Mouse (Mus musculus): ENCODE data around the gene Tbc1d14. TPM values are rescaled to one million over a fixed set of nuclear protein-coding genes. Genes with fewer than 3 reads are reported as not detected.

The Tbc1d14 gene
- total and polyA plus RNA-seq, 2 experiments, result 5.4 to 8.4 TPM

DNA sequence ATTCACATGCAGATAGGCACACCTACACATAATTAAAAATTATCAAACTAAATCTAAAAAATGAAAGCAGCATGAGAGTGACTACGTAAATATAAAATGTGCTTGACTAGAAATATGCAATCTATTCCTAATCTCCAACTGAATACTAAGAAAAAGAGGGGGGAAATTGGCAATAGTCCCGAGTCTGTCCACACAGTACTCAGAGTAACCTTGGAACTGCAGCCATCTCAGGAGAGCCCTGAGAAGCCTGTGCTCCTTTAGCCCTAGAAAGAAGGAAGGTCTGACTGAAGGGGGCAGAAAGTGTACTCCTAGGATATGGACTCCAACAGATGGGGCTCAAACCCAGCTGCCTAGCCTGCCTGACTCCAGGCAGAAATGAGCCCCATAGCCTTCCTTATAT lies 34.5 kb downstream of the Tbc1d14 start:
- Histone ChIP-seq H3K36me3 (ENCODE audit: control insufficient read depth, insufficient read depth, low read length) (no peaks in the 10 kb centered on the region), H3K27me3 (ENCODE audit: control insufficient read depth, insufficient read depth, low read length) (no peaks in the 10 kb centered on the region), H3K27ac (replicated peaks; ENCODE audit: insufficient read depth, low read depth, low read length) (peak overlapping the region; percentile 44), H3K79me2 (ENCODE audit: control insufficient read depth, insufficient read depth, low read length) (peaks cover 18% of the 10 kb centered on the region; the same call in 1 of the 2 replicates), H3K4me3 (ENCODE audit: insufficient read depth, low read depth, low read length) (no peak overlapping the region), H3K4me1 (ENCODE audit: control insufficient read depth, insufficient read depth, low read length) (peaks cover 25% of the 10 kb centered on the region), H3K9ac (ENCODE audit: low read depth, low read length) (no peak overlapping the region)
- 27% methylated on average over 2 of the region's 2 CpGs for WGBS
- no peak for DNase-seq (ENCODE audit: extremely low read depth, low read depth, low spot score)
- TF ChIP-seq POLR2A (IDR thresholded peaks at IDR 0.05; ENCODE audit: extremely low read depth, insufficient read depth, low read length) (no peak), CTCF (IDR thresholded peaks at IDR 0.05; ENCODE audit: low read depth, low read length) (no peak)

DNA sequence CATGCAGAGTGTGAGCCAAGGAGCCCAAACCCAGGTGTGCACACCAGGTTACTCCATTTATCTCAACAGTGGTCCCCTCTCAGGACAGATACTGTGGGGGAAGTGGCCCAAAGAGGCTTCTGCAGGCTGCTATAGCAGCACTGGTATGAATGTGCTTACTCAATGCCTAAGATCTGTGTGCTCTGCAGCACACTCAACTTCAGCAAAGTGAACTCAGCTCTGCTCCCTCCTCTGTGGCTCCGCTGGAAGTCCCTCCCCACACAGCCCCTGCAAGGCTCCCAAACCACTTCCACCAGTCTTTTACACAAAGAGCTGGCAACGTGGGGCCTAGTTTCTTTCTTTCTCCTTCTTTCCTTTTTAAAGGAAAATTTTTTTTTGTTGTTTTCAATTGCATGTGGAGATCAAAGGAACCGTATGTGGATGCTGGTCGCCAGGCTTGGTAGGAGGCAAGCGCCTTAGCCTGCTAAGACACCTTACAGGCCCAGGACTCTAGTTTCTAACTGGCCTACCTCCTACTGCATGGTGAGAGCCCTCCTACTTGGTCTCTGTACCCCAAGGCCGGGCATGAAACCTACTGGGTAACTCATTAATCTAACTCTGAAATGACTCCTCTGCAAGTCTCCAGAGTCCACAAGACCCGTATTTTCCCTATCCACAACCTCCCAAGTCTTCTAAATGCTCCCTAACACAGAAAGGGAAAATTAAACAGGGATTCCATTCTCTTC lies 35.3 kb downstream of the Tbc1d14 start:
- H3K4me3 ChIP-seq (ENCODE audit: insufficient read depth, low read depth, low read length), result no peak overlapping the region
- H3K36me3 ChIP-seq (ENCODE audit: control insufficient read depth, insufficient read depth, low read length), result no peaks in the 10 kb centered on the region
- DNase-seq (ENCODE audit: extremely low read depth, low read depth, low spot score), result peak; percentile 91
- WGBS, result 28% methylated on average over 7 of the region's 7 CpGs
- peak overlapping the region; percentile 87 for H3K27ac ChIP-seq (replicated peaks; ENCODE audit: insufficient read depth, low read depth, low read length)
- H3K79me2 ChIP-seq (ENCODE audit: control insufficient read depth, insufficient read depth, low read length), result peaks cover 21% of the 10 kb centered on the region; the same call in 1 of the 2 replicates
- no peak for TF ChIP-seq CTCF (IDR thresholded peaks at IDR 0.05; ENCODE audit: low read depth, low read length)
- 0 out of 2 replicates have a peak, but pooled peaks have one; percentile 17 for TF ChIP-seq POLR2A (IDR thresholded peaks at IDR 0.05; ENCODE audit: extremely low read depth, insufficient read depth, low read length)
- H3K27me3 ChIP-seq (ENCODE audit: control insufficient read depth, insufficient read depth, low read length), result no peaks in the 10 kb centered on the region
- H3K4me1 ChIP-seq (ENCODE audit: control insufficient read depth, insufficient read depth, low read length), result peaks cover 25% of the 10 kb centered on the region
- H3K9ac ChIP-seq (ENCODE audit: low read depth, low read length), result no peak overlapping the region

DNA sequence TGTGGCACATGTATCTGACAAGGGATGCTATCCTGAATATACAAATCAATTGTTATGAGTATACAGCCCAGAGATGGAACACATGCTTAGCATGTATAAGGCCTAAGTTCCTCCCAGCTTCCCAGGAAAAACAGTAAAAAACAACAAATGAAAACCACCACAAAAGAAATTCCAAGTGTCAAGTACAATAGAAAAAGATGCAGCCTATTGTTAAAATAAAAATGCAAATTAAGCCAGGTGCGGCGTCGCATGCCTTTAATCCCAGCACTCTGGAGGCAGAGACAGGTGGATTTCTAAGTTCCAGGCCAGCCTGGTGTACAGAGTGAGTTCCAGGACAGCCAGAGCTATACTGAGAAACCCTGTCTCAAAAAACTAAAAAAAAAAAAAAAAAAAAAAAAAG lies 36.2 kb downstream of the Tbc1d14 start:
- H3K27ac ChIP-seq (replicated peaks; ENCODE audit: insufficient read depth, low read depth, low read length), result no peak overlapping the region
- no peaks in the 10 kb centered on the region for H3K27me3 ChIP-seq (ENCODE audit: control insufficient read depth, insufficient read depth, low read length)
- no peak for TF ChIP-seq CTCF (IDR thresholded peaks at IDR 0.05; ENCODE audit: low read depth, low read length)
- no peak for TF ChIP-seq POLR2A (IDR thresholded peaks at IDR 0.05; ENCODE audit: extremely low read depth, insufficient read depth, low read length)
- peaks cover 25% of the 10 kb centered on the region for H3K4me1 ChIP-seq (ENCODE audit: control insufficient read depth, insufficient read depth, low read length)
- DNase-seq (ENCODE audit: extremely low read depth, low read depth, low spot score), result no peak
- peaks cover 26% of the 10 kb centered on the region; the same call in 1 of the 2 replicates for H3K79me2 ChIP-seq (ENCODE audit: control insufficient read depth, insufficient read depth, low read length)
- no peaks in the 10 kb centered on the region for H3K36me3 ChIP-seq (ENCODE audit: control insufficient read depth, insufficient read depth, low read length)
- over 99% methylated on average over 3 of the region's 3 CpGs for WGBS
- no peak overlapping the region for H3K4me3 ChIP-seq (ENCODE audit: insufficient read depth, low read depth, low read length)
- H3K9ac ChIP-seq (ENCODE audit: low read depth, low read length), result no peak overlapping the region

DNA sequence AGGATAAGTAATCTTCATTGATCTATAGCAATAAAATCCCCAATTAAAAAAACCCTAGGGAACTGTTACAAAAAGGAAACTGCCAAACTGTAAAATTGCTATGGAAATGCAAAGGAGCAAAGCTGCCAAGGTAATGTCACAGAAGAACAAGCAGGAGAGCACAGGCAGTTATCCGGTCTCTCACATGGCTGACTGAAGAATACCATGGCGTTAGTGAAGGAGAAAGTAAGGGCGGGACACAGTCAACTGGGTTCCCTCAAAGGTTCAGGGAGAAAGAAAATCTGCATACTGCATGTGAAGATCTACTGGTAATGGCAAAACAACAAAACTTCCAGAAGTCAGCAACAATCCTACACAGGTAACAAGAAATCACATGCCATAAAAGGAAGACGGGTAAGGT lies 36.8 kb downstream of the Tbc1d14 start:
- no peak for TF ChIP-seq CTCF (IDR thresholded peaks at IDR 0.05; ENCODE audit: low read depth, low read length)
- no peak for TF ChIP-seq POLR2A (IDR thresholded peaks at IDR 0.05; ENCODE audit: extremely low read depth, insufficient read depth, low read length)
- H3K4me3 ChIP-seq (ENCODE audit: insufficient read depth, low read depth, low read length), result no peak overlapping the region
- H3K79me2 ChIP-seq (ENCODE audit: control insufficient read depth, insufficient read depth, low read length), result peaks cover 26% of the 10 kb centered on the region; the same call in 1 of the 2 replicates
- H3K9ac ChIP-seq (ENCODE audit: low read depth, low read length), result no peak overlapping the region
- 91% methylated on average over 4 of the region's 4 CpGs for WGBS
- peaks cover 25% of the 10 kb centered on the region for H3K4me1 ChIP-seq (ENCODE audit: control insufficient read depth, insufficient read depth, low read length)
- no peaks in the 10 kb centered on the region for H3K27me3 ChIP-seq (ENCODE audit: control insufficient read depth, insufficient read depth, low read length)
- no peak overlapping the region for H3K27ac ChIP-seq (replicated peaks; ENCODE audit: insufficient read depth, low read depth, low read length)
- no peak for DNase-seq (ENCODE audit: extremely low read depth, low read depth, low spot score)
- no peaks in the 10 kb centered on the region for H3K36me3 ChIP-seq (ENCODE audit: control insufficient read depth, insufficient read depth, low read length)

DNA sequence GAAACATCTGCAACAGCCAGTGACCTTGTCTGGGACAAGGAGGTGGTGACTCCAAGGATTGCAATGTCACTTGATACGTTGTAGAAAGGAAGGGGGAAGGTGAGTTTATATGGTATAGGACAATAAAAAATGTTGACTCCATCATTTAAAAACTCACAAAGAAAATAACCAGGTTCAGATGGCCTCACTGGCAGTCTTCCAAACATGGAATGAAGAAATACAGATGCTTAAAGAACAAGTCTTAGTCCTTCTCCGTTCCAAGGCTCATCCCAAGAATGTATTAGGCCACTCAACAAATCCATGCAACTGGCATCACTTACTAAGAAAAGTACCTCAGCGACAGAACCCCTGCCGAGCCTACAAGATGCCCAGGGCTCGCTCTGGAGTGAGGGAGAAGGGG lies 38.6 kb downstream of the Tbc1d14 start:
- H3K79me2 ChIP-seq (ENCODE audit: control insufficient read depth, insufficient read depth, low read length), result peaks cover 28% of the 10 kb centered on the region; the same call in 1 of the 2 replicates
- TF ChIP-seq CTCF (IDR thresholded peaks at IDR 0.05; ENCODE audit: low read depth, low read length), result no peak
- TF ChIP-seq POLR2A (IDR thresholded peaks at IDR 0.05; ENCODE audit: extremely low read depth, insufficient read depth, low read length), result no peak
- no peak overlapping the region for H3K9ac ChIP-seq (ENCODE audit: low read depth, low read length)
- H3K36me3 ChIP-seq (ENCODE audit: control insufficient read depth, insufficient read depth, low read length), result no peaks in the 10 kb centered on the region
- no peak for DNase-seq (ENCODE audit: extremely low read depth, low read depth, low spot score)
- peaks cover 19% of the 10 kb centered on the region for H3K4me1 ChIP-seq (ENCODE audit: control insufficient read depth, insufficient read depth, low read length)
- H3K27me3 ChIP-seq (ENCODE audit: control insufficient read depth, insufficient read depth, low read length), result no peaks in the 10 kb centered on the region
- H3K27ac ChIP-seq (replicated peaks; ENCODE audit: insufficient read depth, low read depth, low read length), result no peak overlapping the region
- 88% methylated on average over 5 of the region's 5 CpGs for WGBS
- no peak overlapping the region for H3K4me3 ChIP-seq (ENCODE audit: insufficient read depth, low read depth, low read length)

DNA sequence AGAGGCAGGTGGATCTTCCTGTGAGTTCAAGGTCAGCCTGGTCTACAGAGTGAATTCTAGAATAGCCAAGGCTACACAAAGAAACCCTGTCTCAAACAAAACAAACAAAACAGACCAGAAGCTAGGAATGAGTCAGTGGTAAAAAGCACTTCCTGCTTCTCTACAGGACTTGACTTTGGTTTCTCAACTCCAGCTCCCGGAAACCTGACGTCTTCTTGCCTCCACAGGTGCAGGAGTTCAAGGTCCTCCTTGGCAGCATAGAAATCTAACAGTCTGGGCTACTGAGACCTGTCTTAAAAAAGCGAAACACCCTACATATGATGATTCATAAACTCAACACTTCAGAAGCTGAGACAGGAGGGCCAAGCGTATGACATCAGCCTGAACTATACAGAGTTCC lies 39.2 kb downstream of the Tbc1d14 start:
- no peaks in the 10 kb centered on the region for H3K27me3 ChIP-seq (ENCODE audit: control insufficient read depth, insufficient read depth, low read length)
- H3K36me3 ChIP-seq (ENCODE audit: control insufficient read depth, insufficient read depth, low read length), result no peaks in the 10 kb centered on the region
- no peak for TF ChIP-seq POLR2A (IDR thresholded peaks at IDR 0.05; ENCODE audit: extremely low read depth, insufficient read depth, low read length)
- TF ChIP-seq CTCF (IDR thresholded peaks at IDR 0.05; ENCODE audit: low read depth, low read length), result no peak
- no peak overlapping the region for H3K4me3 ChIP-seq (ENCODE audit: insufficient read depth, low read depth, low read length)
- H3K4me1 ChIP-seq (ENCODE audit: control insufficient read depth, insufficient read depth, low read length), result peaks cover 17% of the 10 kb centered on the region
- no peak for DNase-seq (ENCODE audit: extremely low read depth, low read depth, low spot score)
- 71% methylated on average over 4 of the region's 4 CpGs for WGBS
- H3K79me2 ChIP-seq (ENCODE audit: control insufficient read depth, insufficient read depth, low read length), result peaks cover 33% of the 10 kb centered on the region
- H3K9ac ChIP-seq (ENCODE audit: low read depth, low read length), result no peak overlapping the region
- H3K27ac ChIP-seq (replicated peaks; ENCODE audit: insufficient read depth, low read depth, low read length), result no peak overlapping the region
